Mouse (Mus musculus) frontal cortex, adult (tissue): Measurements from ENCODE around the gene Ipo7.
A peak's percentile ranks its signal among the peaks of the same experiment; 100 is the strongest.
"Not testable (repeated sequence)": the region's sequence is repeated elsewhere in the genome, so short reads cannot be mapped to it uniquely, and the experiment has no call there.

Experiments used
- ATAC-seq: cut with Nextera tagmentation; 2 replicates; pipeline ENCODE4 v1.9.2; 2017; ENCODE audit warnings: mild to moderate bottlenecking, moderate library complexity, mixed read lengths; ENCODE audit not compliant: low TSS enrichment

The Ipo7 gene

DNA sequence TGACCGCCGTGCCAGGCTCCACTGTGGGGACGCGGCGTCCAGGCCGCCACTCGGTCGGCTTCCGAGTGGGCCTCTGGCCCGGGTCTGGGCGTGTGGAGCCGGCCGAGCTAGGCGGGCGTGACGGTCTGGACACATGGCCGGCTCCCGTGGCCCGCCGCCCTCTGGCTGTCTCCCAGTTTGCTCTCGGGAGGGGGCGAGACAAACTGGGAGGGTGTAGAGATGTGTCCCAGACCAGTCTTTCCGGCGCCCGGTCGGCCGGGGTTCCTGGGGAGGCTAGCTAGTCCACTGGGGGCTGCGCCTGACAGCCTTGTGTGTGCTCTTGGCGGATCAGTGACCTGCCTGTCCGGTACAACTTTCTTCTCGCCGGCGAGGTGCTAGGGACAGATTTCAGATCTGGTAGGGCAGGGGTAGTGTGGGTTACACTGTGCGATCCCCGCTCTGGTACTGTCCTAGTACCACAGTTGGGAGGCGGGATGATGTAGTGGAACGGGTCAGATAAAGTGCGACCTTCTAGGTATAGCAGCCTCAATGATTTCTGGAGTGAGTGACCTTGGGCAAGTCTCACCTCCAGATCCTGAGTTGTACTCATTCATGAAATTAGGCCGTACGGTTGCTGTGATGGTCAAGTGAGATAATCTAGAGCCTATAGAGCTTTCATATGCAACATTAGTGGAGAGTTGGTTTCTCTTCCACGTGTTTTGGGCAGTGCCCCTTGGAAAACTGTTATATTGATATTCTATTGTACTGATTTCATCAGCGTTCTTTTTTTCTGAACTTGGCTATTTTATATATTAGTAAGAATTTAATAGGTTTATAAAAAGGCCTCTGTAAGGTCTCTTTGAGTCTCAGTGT lies 783 bp downstream of the Ipo7 start:
- ATAC-seq = peak; percentile 53

DNA sequence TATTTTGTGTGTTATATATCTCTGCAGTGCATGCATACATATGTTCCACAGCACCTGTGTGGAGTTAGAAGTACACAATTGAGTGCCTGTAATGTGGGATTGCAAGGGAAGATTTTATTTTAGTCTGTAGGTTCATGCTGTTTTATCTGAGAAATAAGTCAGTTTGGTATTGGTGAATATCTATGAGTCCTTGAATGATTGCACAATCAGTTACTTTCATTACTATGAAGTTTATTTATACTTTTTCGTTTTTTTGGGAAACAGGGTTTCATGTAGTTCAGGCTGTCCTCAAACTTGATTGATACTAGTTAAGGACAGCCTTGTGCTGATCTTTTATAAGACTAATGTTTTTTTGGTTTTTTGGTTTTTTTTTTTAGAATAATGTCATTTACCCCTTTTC lies 5.5 kb downstream of the Ipo7 start:
- ATAC-seq = no peak

DNA sequence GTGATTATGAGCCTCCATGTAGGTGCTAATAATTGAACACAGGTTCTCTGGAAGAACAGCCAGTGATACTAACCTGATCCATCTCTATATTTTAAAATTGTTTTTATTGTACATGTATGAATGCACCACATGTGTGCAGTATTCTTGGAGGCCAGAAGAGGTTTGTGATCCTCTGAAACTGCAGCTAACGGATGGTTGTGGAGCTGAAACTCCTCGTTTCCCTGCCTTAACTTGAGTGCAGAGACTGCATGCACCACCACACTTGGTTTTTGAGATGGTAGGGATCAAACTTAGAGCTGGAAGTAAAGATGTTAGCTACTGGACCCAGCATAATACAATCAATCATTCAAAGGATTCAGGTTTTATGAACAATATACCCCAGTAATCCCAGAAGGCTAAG lies 8.5 kb downstream of the Ipo7 start:
- no peak for ATAC-seq

DNA sequence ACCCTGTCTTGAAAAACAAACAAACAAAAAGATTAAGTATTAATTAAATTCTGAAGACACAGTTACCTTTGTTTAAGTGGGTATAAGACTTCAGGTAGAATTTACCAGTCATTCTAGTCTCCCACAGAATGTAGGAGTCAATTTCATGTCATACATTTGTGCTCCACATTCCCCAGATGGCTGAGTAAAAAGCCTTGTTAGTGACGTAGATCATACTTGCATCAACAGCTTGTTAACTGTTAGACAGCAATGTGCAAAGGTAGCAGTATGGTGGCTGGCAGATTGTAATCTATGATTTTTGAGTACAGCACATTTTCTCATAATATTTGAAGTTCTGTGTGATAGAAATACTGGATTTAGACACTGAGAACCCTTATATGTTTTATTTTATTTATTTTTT lies 10.8 kb downstream of the Ipo7 start:
- no peak for ATAC-seq

DNA sequence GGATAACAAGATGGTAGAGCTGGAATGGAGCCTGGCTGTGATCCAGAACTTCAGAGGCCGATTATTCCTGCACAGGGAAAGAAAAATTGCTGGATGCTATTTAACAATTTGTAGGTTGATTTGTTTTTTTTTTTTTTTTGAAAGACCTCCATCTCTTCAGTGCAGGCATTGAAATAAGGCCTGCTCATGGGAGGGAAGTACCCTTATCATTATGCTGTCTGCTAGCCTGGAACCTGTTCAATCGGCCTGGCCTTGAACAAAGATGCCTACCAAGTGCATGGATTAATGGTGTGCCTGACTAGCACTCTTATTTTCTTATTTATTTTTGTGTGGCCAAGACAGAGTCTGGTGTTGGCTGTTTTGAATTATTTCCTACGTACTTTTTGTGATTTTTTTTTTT lies 12.3 kb downstream of the Ipo7 start:
- ATAC-seq = no peak

DNA sequence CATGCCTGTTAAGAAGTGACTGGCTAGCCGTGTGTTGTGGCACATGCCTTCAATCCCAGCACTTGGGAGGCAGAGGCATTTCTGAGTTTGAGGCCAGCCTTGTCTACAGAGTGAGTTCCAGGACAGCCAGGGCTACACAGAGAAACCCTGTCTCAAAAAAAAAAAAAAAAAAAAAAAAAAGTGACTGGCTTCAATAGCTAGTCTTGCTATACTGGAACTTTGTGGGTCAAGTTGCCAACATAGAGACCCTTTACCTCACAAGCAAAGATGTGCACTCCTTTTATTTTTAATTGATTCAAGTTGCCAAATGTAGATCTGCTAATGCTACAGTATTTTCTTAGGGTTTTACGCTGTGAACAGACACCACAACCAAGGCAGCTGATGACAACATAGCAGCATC lies 39.6 kb downstream of the Ipo7 start:
- not testable (repeated sequence) for ATAC-seq

DNA sequence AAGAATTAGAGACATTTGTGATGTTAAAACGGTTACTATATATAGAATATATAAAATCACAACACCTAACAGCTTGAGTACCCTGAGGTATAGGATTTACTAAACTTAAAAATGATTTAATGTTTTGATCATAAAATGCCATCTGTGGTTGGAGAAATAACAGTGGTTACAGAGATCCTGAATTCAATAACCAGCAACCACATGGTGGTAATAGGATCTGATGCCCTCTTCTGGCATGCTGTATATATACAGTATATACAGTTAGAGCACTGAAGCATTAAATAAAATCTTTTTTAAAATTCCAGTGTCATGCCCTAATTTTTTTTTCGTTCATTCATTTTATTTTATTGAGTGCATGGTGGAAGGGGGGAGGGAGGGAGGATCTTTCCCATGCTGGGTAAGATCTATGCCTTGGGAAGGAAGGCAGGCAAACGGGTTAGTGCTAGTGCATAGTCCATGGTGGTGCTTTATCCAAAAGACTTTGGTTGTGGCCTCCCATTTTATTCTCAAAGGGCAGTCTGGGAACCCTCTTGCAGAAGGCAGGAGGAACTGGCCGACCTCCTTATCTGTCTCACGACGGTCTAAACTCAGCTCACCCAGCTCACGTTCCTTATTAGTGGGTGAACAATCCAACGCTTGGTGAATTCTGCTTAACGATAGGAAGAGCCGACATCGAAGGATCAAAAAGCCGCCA lies 41.2 kb downstream of the Ipo7 start:
- no peak for ATAC-seq

DNA sequence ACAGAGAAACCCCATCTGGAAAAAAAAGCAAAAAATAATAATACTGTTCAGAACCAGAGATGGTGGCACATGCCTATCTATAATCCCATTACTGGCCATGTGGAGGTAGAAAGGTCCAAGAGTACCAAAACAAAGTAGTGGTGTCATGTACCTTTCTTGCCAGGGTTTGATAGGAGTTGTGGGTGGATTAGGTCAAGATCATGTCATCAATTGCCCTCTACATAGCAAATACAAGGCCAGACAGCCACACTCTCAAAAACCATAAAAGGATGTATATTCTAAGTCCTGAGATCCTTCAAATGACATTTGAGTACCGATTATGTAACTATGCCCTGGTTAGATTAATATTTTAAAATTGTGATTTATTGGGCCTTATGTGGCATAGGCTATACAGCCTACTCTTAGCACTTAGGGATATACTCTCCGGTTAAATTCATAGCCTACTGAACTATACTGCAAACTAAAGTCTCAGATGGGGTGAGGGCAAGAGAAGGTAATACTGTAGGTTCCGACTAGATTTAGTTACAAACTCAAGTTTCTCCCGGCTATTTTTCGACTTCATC lies 42.1 kb downstream of the Ipo7 start:
- ATAC-seq = no peak

DNA sequence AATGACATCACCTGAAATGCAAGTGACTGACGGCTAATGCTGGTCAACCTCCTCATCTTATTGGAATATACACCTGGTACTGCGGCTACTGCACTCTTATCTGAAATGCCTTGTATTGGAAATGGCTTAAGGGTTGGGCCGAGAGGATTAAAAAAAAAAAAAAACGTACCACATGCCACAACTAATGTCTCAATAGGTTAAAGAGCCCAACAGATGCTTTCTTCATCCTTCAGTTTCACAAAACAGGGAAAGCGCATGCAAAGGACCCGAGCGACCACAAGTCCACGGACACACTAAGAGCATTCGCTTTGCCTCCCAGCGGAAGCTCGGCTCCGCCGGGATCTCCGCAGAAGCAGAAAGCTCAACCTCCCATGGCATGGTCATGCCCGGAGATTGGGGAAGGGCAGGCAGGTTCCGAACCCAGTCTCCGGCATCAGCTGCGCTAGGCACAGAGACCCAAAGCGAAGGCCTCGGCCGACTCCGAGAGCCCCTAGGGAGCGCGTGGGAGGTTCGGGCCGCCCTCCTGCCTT lies 42.7 kb downstream of the Ipo7 start:
- peak; percentile 36 for ATAC-seq

DNA sequence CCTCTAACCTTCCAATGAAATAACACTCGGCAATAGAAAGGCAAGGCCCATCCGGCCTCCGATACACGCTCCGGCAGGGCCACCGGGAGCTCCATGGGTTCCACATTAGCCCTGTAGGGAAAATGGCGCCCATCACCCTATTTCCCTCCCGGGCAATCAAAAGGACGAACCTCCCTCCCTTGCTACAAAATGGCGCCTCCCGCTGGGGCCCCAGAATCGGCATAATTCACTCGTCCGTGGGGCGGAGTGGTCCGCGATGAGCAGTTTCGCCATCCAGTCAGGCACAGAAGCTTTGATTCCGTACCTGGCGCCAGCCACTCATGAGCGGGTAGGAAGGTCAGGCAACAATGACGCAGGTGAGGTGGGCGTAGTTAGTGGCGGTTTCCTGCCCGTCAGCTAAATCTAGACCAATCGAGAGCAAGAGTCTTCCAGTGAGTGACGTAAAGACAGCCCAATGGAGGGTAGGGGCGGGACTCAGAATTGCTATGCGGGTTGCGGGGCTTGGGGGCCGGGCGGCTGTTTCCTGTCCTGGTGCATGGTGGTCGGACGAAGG lies 43.2 kb downstream of the Ipo7 start, which contains the start of gene Zfp143:
Gene Zfp143 (plus strand): TSS at position 19 of the 553 bp plus-strand sequence.
- peak; percentile 95 for ATAC-seq

DNA sequence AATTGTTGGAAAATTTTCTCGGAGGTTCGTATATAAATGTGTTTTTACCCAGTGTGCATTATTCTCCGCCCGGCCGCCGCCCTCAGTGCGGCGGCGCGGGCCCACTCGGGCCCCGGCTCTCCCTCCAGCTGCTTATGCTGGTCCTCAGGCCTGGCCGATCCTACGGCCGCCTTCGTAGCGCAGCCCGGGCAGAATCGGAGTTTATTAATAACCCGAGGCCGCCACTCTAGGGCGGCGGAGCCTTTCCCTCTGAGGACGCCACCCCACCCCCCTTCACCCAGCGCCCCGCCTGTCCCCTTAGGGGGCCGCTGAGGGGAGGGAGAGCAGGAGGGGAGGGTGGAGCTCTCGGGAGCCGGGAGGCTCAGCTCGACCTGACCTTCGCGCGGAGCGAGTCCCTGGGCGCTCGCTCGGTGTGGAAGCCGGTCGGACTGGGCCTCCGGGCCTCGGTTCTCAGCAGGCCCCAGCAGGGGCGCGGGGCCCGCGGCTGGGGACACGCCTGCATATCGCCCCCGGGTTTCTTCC lies 43.7 kb downstream of the Ipo7 start:
- peak; percentile 55 for ATAC-seq

DNA sequence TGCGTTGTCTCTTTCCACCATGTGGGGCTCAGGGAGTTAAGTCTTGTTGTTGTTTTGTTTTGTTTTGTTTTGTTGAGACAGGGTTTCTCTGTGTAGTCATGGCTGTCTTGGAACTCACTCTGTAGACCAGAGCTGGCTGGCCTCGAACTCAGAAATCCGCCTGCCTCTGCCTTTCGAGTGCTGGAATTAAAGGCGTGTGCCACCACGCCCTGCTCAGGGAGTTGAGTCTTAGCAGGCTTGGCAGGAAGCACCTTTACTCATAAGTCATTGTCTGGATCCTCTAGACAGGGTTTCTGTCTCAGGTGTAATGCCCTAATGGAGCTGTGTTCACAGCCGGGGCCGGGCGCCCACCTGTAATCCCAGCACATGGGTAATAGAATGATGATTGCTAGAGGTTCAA lies 45.7 kb downstream of the Ipo7 start:
- no peak for ATAC-seq

DNA sequence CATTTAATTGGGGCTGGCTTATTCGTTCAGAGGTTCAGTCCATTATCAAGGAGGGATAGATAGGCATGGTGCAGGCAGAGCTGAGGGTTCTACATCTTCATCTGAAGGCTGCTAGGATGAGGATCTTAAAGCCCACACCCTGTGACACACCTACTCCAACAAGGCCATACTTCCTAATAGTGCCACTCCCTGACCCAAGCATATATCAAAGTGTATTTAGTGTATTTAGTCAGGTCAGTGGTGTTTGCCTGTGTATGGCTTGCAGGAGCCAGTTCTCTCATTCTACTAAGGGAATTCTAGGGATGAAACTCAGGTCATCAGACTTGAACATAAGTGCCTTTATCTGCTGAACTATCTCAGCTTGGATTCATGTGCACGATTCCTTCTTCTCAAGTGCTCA lies 51.0 kb downstream of the Ipo7 start:
- no peak for ATAC-seq

DNA sequence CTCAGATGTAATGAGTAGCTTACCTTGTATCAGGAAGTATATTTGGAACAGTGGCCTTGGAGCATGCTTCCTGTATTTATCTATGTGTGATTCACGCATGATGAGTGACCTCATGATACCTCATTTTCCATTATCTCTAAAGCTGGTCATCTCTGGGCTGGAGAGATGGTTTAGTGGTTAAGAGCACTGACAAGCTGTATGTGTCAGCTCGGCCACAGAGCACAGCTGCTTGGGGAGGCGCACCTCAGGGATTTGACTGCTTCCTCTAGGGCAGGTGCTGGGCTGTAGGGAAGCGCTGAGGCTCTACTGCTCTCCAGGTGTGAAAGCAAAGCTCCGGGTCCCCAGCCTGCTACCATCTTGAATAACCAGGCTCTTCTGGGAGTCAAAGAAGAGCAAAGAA lies 60.1 kb downstream of the Ipo7 start:
- no peak for ATAC-seq

DNA sequence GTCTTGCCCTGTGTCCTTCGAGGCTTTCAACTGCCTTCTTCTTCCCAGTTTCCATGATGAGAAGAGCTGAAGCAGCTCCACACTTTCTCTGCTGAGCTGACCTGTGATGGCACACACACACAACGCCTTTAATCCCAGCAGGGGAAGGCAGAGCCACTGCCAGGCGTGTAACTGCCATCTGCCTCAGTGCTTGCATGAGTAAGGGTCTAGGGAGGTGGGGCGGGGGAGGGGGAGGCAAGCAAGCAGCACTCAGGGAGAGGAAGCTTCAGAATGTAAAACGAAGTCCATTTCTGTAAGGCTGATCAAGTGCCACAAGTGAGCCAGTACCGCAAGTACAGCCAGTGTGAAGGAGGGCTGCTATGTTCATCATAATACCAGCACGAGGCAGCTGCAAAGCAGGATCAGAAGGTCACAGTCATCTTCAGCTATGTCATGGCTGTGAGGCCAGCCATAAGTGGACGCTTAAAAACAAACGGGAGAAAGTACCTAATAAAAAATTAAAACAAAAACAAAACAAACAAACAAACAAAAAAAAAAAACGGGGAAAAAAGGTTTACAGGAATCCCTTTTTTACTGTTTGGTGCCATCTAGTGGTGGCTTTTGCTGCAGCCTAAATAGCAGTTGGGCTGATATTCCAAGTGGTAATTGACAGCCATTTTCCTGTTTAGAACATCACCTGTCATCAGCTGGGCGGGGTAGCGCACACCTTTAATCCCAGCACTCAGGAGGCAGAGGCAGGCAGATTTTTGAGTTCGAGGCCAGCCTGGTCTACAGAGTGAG lies 65.5 kb downstream of the Ipo7 start:
- ATAC-seq = no peak

DNA sequence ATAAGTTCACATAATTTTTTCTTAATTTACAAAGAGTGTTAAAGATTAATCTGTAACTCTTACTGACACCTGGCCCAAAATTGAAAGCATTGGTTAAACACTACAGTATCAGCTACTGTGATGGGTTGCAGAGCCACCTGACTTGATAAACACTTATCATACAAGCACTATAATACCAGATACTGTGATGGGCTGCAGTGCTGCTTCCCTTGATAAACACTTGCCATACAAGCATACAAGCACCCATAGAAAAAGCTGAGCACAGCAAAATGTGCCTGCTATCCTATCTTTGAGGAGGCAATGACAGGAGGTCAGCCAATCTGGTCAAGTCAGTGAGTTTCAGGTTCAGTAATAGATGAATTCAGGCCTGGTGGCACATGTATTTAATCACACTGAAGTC lies 67.1 kb downstream of the Ipo7 start:
- ATAC-seq = no peak

DNA sequence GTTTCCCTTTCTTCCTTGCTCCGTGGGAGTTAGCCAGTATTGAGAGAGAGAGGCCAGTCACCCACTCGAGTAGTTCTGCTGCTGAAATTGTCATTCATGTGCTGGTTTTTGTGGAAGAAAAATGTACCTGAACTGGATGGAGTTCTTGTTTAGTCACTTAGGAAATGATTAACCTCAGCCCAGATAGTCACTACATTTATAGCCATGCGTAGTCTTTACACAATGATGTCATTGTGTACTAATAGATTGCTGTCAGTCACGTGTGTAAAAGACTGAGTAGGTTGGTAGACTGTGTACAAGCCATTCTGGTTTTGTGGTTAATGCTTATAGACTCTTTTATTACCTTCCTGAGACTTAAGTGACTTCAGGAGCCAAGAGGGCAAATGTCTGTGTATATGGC lies 69.8 kb downstream of the Ipo7 start:
- no peak for ATAC-seq

DNA sequence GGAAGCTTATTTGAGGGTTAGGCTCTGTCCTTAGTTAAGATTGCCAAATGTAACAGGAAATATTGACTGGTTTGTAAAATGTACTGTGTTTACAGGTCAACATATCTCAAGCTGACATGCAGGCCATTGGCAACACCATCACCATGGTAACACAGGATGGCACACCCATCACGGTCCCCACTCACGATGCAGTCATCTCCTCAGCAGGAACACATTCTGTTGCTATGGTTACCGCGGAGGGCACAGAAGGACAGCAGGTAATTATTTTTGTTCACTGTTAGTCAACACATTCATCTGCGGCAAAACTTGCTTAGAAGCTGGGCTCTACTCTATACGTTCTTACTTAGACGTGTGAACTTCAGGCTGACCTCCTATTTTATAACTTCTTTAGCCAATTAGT lies 73.6 kb downstream of the Ipo7 start:
- peak; percentile 65; the same call in 1 of the 2 replicates for ATAC-seq

DNA sequence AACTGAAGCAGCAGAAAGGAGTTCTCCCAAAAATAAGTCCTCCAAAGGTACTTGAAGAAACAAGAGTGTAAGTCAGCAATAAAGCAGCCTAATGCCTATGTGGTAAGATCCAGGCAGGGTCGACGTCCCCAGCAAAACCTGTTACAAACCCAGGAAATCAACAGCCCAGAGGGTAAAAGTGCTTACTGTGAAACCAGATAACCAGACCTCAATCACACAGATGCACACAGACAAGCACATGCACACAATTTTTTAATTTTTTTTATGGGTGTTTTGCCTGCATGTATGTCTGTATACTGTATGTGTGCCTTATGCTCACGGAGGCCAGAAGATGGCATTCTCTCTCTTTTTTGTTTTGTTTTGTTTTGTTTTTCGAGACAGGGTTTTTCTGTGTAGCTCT lies 78.3 kb downstream of the Ipo7 start:
- no peak for ATAC-seq

DNA sequence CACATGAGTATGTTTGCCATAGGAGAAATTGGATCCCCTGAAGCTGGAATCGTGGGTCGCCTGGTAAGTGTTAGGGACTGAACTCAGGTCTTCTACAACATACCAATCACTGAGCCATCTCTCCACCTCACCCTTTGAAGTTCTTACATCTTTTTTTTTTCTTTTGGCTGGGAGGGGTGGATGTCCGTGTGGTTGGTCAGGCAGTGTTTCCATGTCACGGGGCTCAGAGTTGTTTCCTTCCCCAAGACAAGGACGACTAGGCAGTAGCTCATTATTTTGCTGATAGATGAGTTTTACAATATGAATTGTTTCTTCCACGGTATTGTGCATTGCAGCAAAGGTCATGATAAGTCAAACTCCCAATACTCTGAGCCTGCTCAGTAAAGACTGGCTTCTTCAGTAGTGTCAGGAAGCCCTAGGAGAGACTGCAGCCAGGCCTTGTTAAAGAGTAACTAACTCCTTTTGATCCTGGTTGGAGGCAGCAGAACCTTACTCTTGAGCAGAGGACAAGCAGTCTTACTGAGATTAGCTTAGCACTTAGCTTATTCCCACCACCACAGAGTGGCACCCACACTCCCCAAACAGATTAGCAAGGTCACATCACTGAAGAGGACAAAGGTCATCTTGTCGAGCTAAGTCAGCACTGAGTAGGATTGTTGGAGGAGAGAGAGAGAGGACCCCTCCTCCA lies 79.2 kb downstream of the Ipo7 start:
- no peak for ATAC-seq

DNA sequence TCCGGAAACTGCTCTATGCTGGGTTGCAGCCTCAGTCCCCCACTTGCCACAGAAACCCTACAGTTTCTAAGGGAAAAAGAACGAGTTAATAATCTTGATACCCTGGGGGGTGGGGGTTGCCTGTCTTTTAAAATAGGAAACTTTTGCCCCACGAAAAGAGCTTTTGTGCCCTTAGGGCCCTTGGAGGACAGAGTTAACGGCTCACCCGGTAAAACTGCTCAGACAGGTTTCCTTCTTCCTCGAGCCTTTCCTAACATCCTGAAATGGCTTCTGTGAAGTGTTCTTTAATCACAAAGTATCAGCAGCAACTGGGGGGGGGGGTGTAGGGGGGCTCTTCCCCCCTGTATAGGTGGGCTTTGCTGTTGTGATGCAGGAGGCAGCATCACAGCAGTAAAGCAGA lies 82.8 kb downstream of the Ipo7 start:
- ATAC-seq = no peak
